In genomic region chr5:44227462-44227840, GRCm38 (mm10) we compare ENCODE assay signal across 8 mouse cellular contexts. TPM values are rescaled to one million over a fixed set of nuclear protein-coding genes. Genes with fewer than 3 reads are reported as not detected.
DNase-seq lines count a peak whose midpoint lies in the region; ATAC-seq and TF ChIP-seq lines count a peak whose summit lies in the region.

No protein-coding gene starts in this region.

- intact Hi-C loops in heart, postnatal 10 days (cut with DNase I), result loop anchor here (10.0 kb wide), 2 partner anchors 553 to 1447 kb away; no protein-coding TSS in a partner anchor

- no peaks in the 10 kb centered on the region for H3K36me3 ChIP-seq in heart, embryonic 15.5 days
- peaks cover 27% of the 10 kb centered on the region for H3K36me3 ChIP-seq in G1E (replicated peaks)
- no peaks in the 10 kb centered on the region for H3K36me3 ChIP-seq in hindbrain, embryonic 12.5 days
- H3K36me3 ChIP-seq in midbrain, embryonic 10.5 days, result peaks cover 4% of the 10 kb centered on the region; the same call in 1 of the 2 replicates

- no peaks in the 10 kb centered on the region for H3K27me3 ChIP-seq in heart, embryonic 15.5 days
- no peaks in the 10 kb centered on the region for H3K27me3 ChIP-seq in G1E (ENCODE audit: insufficient read depth, low read length)
- H3K27me3 ChIP-seq in hindbrain, embryonic 12.5 days, result no peaks in the 10 kb centered on the region
- H3K27me3 ChIP-seq in midbrain, embryonic 10.5 days (ENCODE audit: low read depth, poor library complexity, severe bottlenecking), result no peaks in the 10 kb centered on the region

- no peaks in the 10 kb centered on the region for H3K9me3 ChIP-seq in heart, embryonic 15.5 days (replicated peaks)
- H3K9me3 ChIP-seq in G1E (replicated peaks), result no peaks in the 10 kb centered on the region
- no peaks in the 10 kb centered on the region for H3K9me3 ChIP-seq in hindbrain, embryonic 12.5 days (replicated peaks)
- no peaks in the 10 kb centered on the region for H3K9me3 ChIP-seq in midbrain, embryonic 10.5 days (replicated peaks)

- TF ChIP-seq CTCF in G1E (IDR thresholded peaks at IDR 0.05; ENCODE audit: low read depth, low read length), result no peak

- DNase-seq in heart, postnatal 10 days, result no peak
- DNase-seq in G1E (ENCODE audit: low spot score), result no peak
- no peak for DNase-seq in midbrain, embryonic 10.5 days (ENCODE audit: low spot score)
- no peak for DNase-seq in thymus, postnatal 4 days
- DNase-seq in left cerebral cortex, adult 8-10 months (ENCODE audit: low spot score in 2 of 2), result no peak
- DNase-seq in layer of hippocampus, adult 8-10 months (ENCODE audit: low spot score in 2 of 2), result no peak

- peaks cover 30% of the 10 kb centered on the region for H3K4me1 ChIP-seq in heart, embryonic 15.5 days (replicated peaks)
- peaks cover 36% of the 10 kb centered on the region for H3K4me1 ChIP-seq in G1E (ENCODE audit: insufficient read depth, low read depth, low read length)
- peaks cover 24% of the 10 kb centered on the region for H3K4me1 ChIP-seq in hindbrain, embryonic 12.5 days
- H3K4me1 ChIP-seq in midbrain, embryonic 10.5 days, result peaks cover 48% of the 10 kb centered on the region

- H3K4me3 ChIP-seq in heart, embryonic 15.5 days, result peak overlapping the region; percentile 90
- H3K4me3 ChIP-seq in G1E (ENCODE audit: low read depth, low read length), result peak overlapping the region; percentile 93
- H3K4me3 ChIP-seq in hindbrain, embryonic 12.5 days, result peak overlapping the region; percentile 97
- H3K4me3 ChIP-seq in midbrain, embryonic 10.5 days, result peak overlapping the region; percentile 92

- H3K4me2 ChIP-seq in heart, embryonic 15.5 days, result peak overlapping the region; percentile 80
- H3K4me2 ChIP-seq in hindbrain, embryonic 12.5 days (replicated peaks), result peak overlapping the region; percentile 72

- H3K9ac ChIP-seq in heart, embryonic 15.5 days, result peak overlapping the region; percentile 93
- peak overlapping the region; percentile 95 for H3K9ac ChIP-seq in hindbrain, embryonic 12.5 days

- peak overlapping the region; percentile 92 for H3K27ac ChIP-seq in heart, embryonic 15.5 days
- H3K27ac ChIP-seq in hindbrain, embryonic 12.5 days, result peak overlapping the region; percentile 95; the same call in 1 of the 2 replicates
- H3K27ac ChIP-seq in midbrain, embryonic 10.5 days (replicated peaks), result peak overlapping the region; percentile 98

- no peak for ATAC-seq in heart, embryonic 15.5 days (replicated peaks; ENCODE audit: insufficient number of reproducible peaks, insufficient read depth, low FRiP score, low read depth)
- ATAC-seq in G1E (ENCODE audit: extremely low read depth, insufficient number of reproducible peaks, low FRiP score, poor library complexity, severe bottlenecking), result no peak
- ATAC-seq in hindbrain, embryonic 12.5 days (ENCODE audit: low FRiP score), result no peak

- 7% methylated on average over 6 of the region's 6 CpGs for WGBS in heart, embryonic 15.5 days
- 6% methylated on average over 6 of the region's 6 CpGs for WGBS in hindbrain, embryonic 12.5 days
- 14% methylated on average over 6 of the region's 6 CpGs for WGBS in midbrain, embryonic 10.5 days

RNA-seq across cellular contexts. Expression of gene Tapt1, which starts 1.0 kb away (rescaled TPM):
- 20.8 and 24.4 TPM in 2 replicates for polyA plus RNA-seq in heart, embryonic 15.5 days (2015; fragmentation: Nextera tagmentation; extraction: Ambion mirVana)
- 10 to 100 TPM; 26.7 to 27.5 TPM for total RNA-seq in heart, postnatal 10 days (2021)
- total RNA-seq in G1E (2014; fragmentation: Nextera tagmentation) (57.9 and 58.3 TPM in 2 replicates), G1E (2017) (52.8 and 60.1 TPM in 2 replicates)
- 20.1 and 21.6 TPM in 2 replicates for polyA plus RNA-seq in G1E (2012)
- polyA plus RNA-seq in hindbrain, embryonic 12.5 days (2016; fragmentation: Nextera tagmentation; extraction: Ambion mirVana), result 36.1 and 37.6 TPM in 2 replicates
- polyA plus RNA-seq in midbrain, embryonic 10.5 days (2016; fragmentation: Nextera tagmentation; extraction: Ambion mirVana), result 22.9 and 25.0 TPM in 2 replicates
- total RNA-seq in left cerebral cortex, adult 8-10 months (2022), result 10 to 100 TPM; 43.0 to 52.9 (median 46.8) TPM
- 10 to 100 TPM; 41.3 to 51.6 (median 46.6) TPM for total RNA-seq in layer of hippocampus, adult 8-10 months (2022)
